Mouse (Mus musculus) brain, embryonic 14.5 days (tissue): ENCODE measurements around the gene Lrrc46. TPM values are rescaled to one million over a fixed set of nuclear protein-coding genes. Genes with fewer than 3 reads are reported as not detected.

Source experiments
- DNase-seq: peaks from one replicate; pipeline ENCODE4 v3.0.0-alpha.2; 2011; ENCODE audit warnings: low read depth
- CTCF ChIP-seq: fragments of 200-500 bp; IDR thresholded peaks from 2 replicates; pipeline ENCODE4 v1.5.1; 2012; ENCODE audit warnings: inconsistent platforms, mild to moderate bottlenecking, moderate library complexity, borderline replicate concordance; ENCODE audit not compliant: insufficient read depth, insufficient read length; ENCODE audit errors: extremely low read depth
- POLR2A ChIP-seq: fragments of 200-500 bp; IDR thresholded peaks from 2 replicates; pipeline ENCODE4 v1.6.1; 2012; ENCODE audit warnings: mild to moderate bottlenecking, inconsistent platforms, borderline replicate concordance; ENCODE audit not compliant: poor library complexity, insufficient read depth, insufficient read length, severe bottlenecking; ENCODE audit errors: extremely low read depth
- polyA plus RNA-seq: library from polyadenylated mRNA; depleted of rRNA; stranded (reverse); fragments of >200 nt; gene quantifications from 2 replicates; pipeline ENCODE4 v1.2.3, GENCODE M21; 2012

Gene Lrrc46
- polyA plus RNA-seq, 1 experiment: 2.9 TPM

DNA sequence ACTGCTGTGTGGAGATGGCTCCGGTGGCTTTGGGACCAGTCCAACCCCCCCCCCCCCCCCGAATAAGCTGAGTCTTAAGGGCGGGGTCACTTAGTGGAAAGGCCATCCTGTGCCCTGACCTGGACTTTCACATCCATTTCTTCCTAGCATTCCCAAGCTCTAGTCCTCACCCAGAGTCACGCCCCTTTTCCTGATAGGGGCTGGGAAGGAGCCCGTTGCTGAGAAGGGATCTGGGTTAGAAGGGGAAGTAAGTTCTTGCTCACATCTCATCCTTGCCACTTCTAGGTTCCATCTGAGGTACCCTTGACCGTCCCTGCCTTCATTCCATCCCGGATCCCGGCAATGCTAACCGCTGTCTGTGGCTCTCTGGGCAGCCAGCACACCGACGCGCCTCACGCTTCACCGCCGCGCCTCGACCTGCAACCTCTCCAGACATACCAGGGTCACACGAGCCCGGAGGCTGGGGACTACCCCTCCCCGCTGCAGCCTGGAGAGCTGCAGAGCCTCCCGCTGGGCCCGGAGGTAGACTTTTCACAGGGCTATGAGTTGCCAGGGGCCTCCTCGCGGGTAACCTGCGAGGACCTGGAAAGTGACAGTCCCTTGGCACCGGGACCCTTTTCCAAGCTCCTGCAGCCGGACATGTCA is 20.0 kb downstream of the Lrrc46 start:
- TF ChIP-seq CTCF (no peak), POLR2A (no peak)
- no peak for DNase-seq

GRCm38 (mm10) chr11:97019345-97019708 is 21.9 kb downstream of the Lrrc46 start:
- TF ChIP-seq CTCF (no peak), POLR2A (no peak)
- no peak for DNase-seq

GRCm38 (mm10) chr11:97018583-97019344 is 22.4 kb downstream of the Lrrc46 start:
- no peak for DNase-seq
- TF ChIP-seq CTCF (no peak), POLR2A (no peak)

DNA sequence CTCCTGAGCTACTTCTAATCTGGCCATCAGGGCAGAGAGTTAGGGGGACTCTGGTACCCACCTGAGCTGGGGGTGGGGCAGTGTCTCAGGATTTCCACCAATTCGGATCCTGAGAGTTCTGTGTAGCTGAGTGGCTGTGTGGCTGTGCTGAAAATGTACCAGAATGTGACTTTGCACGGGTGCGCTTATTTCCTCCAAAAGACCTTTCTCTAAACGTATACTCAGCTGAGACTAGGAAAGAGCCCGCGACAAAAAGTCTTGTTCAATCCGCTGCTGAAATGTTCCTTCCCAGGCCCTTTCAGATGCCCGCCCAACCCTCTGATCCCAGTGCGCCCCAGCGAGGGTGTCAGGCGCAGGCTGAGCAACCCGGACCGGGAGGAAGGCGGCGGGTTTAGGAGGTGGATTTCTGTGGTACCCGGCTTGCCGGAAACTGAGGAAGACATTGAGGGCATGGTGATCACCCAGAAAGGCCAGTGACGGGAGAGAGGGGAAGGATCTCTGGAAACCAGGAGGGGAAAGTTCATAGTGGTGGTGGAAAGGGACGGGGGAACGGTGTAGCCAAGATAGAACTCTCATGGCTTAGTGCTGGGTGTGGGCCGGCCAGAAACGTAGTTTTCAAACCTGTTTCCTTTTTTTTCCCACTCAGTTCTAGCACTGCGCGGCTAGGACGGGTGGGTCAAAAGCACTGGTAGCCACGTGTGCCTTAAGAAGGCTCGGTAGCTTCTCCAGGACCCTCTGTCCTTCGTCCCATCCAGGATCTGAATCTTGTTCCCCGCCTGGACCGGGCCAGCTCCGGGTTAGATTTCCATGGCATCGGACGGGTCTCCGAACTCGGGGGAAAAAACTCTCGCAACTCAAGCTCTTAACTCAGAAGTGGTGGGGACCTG is 23.3 kb downstream of the Lrrc46 start:
- TF ChIP-seq CTCF (no peak), POLR2A (no peak)
- no peak for DNase-seq

- no peak for TF ChIP-seq CTCF
- no peak for TF ChIP-seq POLR2A
- peak; percentile 64 for DNase-seq
Observed at GRCm38 (mm10) chr11:97013121-97013670, 28.0 kb downstream of the Lrrc46 start, which contains the start of gene Sp6. Sp6 (plus strand) TSS chr11:97013394.

- TF ChIP-seq POLR2A (no peak), CTCF (no peak)
Observed at GRCm38 (mm10) chr11:97009198-97009790, 31.9 kb downstream of the Lrrc46 start.

DNA sequence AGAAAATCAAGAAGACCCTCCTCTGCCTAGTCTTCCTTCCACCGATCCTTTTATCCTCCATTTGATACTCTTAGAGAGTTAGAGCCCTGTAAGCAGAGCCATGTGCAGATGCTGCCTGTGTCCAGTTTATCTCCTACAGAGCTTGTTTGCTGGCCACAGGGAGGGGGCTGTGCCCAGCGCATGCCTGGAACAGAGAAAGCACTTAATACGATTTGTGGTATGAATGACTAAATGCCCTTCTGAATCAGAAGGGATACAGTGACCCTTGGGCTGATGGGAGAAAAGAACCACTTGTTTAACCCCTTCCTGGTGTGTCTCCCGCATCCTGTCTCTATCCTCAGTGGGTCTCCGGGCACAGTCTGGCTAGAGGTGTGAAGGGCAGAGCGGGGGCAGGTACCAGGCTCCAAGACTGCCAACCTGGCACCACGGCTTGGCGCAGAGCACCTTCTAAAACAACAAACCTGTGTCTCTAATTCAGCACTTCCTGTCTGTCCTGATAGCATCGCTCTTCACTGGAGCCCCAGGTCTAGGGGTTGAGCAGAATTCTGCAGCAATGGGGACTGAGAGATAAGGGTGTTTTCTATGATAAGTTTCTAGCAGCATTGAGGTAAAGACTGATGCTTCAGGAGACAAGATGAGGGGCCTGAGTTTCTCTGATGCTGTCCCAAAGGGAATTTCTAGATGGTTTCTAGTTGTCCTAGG is 34.0 kb downstream of the Lrrc46 start:
- no peak for DNase-seq
- TF ChIP-seq POLR2A (no peak), CTCF (no peak)

More at GRCm38 (mm10) chr11:97009198-97009790, 31.9 kb downstream of the Lrrc46 start:
- DNase-seq: no peak

DNA sequence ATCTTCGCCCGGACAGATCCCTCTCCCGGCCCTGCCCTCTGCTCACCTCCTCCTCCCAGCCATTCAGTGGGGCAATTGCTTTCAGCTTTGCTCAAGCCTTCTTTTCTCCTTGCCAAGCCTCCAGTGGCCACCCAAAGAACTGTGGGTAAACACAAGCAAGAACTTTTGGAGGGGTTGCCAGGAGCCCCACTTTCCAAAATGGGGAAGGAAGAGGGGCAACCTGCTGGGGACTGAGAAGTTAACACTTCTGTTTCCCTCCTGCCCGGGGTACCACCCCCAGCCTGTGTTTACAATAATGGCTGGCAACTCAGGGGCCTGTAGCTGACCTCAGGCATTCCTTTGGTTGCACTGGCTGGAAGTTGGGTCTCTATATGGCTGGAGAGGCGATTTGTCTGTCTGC is 38.0 kb downstream of the Lrrc46 start:
- no peak for DNase-seq
- TF ChIP-seq POLR2A: no peak
- TF ChIP-seq CTCF: no peak

GRCm38 (mm10) chr11:96997380-96997956 is 43.7 kb downstream of the Lrrc46 start:
- DNase-seq: peak; percentile 74
- no peak for TF ChIP-seq CTCF
- TF ChIP-seq POLR2A: no peak

- TF ChIP-seq POLR2A: no peak
- no peak for TF ChIP-seq CTCF
- peak; percentile 76 for DNase-seq
Observed at GRCm38 (mm10) chr11:96996773-96997379, 44.3 kb downstream of the Lrrc46 start.
